Mouse (Mus musculus) kidney, postnatal 14 days (tissue): Measurements from ENCODE around the gene Efhc1.

ENCODE experiments used
- DNase-seq: peaks from one replicate; pipeline ENCODE4 v3.0.0; 2022; ENCODE audit warnings: mixed read lengths

Gene Efhc1

DNA sequence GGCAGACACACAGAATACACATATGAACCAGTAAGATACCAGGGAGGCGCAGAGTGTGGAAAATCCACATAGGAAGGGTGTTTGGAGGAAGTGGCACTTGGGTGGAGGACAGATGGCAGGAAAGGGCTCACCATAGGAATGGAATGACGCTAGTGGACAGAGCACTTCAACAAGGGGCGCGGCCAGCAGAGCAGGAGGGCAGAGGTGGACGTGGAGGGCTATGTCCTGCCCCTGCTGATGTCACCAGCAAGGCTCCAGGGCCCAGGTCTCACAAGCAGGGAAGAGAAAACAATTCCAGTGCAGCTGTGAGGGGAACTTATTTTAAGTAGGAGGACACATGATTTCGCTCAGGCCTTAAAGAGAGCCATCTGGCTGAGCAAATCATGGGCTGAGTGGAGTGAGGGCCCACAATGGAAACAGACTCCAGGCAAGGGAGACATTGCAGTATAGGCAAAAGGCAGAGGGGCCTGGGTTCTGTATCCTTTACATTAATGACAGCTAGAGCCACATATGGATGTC is 58.9 kb downstream of the Efhc1 start:
- no peak for DNase-seq

DNA sequence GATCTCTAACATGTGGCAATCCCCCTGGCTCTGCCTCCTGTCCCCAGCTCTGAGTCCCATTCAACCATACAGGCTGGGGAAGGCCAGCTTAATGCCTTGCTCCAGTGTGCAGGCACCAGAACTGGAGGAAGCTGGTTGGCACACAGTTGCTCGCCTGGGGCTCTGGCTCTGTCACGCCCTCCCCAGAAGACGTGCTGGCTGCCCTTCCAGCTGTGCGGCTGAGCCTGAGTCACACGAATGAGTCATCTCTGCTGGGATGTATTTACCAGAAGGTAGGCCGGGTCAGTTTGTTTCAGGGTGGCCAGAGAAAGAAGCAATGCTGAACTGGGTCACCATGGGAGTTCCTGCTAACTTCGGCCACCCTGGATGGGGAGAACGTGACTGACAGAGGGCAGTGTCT is 63.0 kb downstream of the Efhc1 start:
- peak; percentile 37 for DNase-seq

DNA sequence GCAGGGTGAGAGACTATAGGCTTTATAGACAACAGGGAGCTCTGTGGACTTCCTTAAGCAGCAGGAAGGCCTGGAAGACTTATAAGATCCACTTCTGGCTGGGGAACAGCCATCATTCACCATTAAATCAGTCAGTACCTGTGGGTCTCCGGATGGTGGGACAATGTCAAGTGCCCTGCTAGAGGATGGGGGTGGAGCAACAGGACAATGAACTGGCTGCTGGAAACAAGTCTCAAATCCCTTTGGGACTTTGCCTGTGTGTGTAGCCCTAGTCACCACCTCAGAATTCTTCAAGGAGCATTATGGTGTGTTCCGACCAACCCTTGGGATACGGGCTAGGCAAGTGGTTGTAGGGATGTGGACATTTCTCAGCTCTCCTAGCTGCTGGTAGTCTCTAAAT is 71.7 kb downstream of the Efhc1 start:
- DNase-seq = no peak

DNA sequence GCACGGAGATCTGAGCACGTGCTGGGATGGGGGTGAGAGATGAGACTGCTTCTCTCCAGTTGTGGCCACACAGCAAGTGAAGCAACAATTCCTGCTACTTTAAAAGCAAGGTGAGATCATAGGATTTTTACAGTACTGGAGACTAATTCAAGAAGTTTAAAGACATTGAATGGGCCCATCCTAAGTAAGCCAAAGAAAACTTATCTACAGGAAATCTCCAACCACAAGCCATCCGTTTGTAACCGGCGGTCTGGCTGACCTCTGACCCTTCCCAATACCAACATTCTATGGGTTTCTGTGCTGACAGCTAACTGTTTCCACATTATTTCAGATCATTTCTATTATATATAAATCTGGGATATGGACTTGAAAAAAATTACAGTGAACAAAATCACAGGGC is 73.8 kb downstream of the Efhc1 start:
- DNase-seq = no peak

DNA sequence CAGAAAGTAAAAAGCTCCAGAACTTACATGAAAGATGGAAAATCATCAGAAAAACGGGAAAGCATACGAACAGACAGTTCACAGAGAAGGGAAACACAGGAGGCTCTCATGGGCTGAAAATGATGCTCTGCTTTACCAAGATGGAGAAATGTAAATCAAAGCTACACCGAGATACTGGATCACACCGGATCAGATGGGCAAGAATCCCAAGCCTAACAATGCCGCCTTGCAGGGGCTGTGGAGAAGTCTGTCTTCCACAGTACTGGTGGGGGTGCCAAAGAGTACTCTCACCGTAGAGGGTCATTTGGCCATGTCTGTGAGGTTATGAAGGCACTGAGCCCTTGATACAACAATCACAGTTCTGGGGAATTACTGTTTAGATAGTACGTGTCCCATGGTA is 75.1 kb downstream of the Efhc1 start:
- no peak for DNase-seq

DNA sequence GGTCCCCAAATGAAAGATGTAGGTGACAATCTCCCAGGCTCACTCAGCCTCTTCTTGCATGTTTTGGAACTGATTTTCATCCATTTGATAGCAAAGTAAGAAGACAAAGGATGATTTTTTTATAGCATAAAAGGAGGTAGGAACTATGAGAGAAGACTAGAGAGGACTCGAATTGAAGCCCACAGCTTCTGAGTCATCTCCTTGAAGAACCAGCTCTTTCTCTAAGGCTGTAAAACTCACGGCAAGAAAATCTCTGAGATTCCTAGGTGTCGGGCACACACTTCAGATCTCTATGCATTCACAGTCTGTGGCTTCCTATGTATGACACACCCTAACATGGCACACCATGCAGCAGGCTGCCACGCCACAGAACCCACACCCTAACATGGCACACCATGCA is 77.6 kb downstream of the Efhc1 start:
- no peak for DNase-seq

DNA sequence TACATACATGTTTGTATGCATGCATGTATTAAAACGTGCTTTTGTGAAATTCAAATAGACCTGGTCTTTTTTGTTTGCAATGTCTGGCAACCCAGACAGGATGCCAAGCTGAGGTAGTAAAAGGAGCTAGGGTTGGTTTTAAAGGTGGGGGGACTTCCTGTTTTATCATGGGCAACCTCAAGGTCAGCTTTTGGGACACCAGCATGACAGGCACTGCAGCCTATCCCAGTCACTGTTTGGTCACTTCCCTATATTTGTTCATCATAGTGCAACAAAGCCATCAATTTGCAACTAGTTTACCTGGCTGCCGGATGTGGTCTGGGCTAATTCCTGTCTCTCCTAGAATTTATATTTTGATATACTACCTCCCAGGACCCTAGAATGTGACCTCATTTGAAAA is 80.2 kb downstream of the Efhc1 start:
- DNase-seq = no peak

DNA sequence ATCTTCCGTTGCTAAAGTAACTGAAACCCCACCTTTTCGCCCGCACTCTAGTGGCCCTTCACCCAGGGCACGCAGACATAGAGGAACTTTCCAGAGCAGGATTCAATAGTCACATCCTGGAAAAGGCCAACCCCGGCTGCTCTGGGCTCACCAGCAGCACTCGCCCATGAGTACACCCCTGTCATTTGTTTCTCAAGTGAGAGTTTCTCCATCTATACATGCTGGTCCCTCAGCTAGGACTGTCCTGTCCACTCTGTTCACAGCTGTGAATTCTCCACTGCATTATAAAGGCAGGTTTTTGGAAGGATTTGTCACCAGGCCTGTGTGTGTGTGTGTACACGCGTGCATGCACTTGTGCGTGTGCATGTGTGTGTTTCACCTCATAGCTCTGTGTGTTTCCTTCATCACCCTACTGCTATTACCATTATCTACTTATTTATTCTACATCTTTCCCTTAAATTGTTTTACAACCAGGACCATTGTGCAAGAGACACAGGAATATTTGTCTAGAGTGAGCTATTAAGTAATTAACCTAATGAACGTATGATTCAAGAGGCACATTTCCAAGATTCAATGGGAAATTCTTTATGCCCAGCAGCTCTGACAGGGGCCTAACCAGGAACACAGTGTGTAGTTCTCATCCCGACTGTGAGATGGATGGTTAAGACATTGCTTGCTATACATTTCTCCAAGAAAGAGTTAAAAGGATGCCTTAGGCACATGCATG is 81.8 kb downstream of the Efhc1 start:
- no peak for DNase-seq

DNA sequence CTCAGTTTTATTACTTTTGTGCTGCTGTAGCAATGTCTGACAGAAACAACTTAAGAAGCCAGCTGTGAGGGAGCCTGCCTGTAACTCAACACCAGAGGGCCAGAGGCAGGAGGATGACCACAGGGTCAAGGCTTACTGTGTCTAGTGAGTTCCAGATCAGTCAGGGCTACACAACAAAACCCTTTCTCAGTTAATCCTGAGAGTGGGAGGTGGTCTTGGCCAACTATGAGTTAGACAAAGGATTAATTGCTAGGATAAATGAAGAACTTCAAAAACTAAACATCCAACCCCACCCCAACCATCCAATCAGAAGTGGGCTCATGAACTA is 82.3 kb downstream of the Efhc1 start:
- DNase-seq = no peak

DNA sequence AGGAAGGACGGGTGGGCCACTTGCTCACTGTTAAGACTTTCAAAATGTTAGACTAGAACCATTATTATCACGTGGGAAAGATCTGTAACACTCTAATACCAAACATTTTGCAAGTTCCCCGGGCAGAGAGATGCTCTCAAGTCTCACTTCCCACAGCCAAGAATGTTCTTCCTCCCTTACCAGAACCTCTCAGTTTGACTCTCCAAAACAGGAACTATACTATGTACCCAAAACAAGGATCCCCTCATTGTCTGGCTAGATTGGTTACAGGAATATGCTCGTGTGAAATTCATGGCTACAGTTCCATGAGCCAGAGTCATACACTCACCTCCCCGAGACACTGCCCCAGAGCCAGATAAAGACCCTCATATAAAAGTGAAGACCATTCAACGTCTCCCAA is 84.5 kb downstream of the Efhc1 start:
- DNase-seq = no peak

DNA sequence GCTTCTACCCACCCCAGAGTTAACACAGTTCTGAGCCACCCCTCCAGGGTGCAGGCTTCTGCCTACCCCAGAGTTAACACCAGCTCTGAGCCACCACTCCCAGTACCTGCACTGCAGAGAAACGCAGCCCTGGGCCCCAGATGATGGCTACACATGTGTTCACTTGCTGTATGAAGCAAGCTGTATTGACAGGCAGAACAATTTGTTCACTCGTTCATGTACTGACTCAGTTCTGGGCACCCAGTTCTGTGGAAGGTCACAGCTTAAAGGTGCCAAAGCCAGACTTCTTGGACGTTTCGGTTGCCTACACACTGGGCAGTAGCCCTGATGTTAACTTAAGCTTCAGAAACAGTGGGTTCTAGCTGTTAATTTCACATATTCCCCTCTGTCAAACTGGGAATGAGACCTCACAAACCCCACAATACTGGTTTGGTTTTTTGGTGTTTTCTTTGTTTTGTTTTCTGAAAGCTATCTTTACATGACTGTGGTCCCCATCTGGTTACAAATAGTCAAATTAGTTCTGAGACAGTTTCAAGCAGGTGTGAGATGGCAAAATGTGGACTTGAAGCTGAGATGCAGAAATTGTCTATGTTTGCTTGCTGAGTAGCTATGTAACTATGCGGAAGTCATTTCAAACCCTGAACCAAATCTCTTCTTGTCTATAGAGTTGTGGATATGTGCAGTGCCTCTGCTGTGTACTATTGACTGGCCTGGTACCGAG is 86.6 kb downstream of the Efhc1 start:
- no peak for DNase-seq

DNA sequence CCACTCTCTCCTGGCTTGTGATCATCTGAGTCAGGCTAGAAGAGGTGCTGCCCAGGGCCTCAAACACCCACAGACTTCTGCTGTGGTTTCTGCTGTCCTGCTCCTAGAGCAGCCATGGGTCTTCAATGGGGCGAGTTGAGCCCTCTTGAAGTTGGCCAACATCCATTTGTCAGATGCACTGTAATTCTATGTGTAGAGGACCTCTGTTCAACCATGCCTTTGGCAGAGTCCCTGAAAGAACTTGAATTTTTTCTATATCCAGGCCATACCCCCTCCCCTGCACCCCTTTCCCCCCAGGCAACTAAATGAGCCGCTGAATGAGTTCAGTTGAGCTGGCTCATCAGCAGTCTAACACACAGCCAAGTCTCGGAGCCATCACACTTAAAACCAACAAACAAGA is 88.1 kb downstream of the Efhc1 start:
- no peak for DNase-seq

DNA sequence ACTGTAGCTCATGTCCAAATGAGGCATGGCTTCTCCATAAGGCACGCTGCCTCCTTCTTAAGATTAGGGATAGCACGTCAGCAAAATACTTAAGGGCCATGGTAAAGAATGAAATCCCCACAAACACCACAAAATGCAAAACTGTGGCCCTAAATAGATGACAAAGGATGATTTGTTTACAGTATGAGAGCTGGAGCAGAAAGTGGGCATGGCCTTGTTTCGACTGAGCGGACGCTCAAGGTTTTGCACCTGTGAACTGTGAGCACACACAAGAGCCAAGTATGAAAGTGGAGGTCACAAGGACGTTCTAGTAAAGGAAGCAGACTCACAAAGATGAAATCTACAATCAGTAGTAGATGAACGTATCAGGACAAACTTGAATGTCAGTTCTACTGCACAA is 88.7 kb downstream of the Efhc1 start:
- DNase-seq = no peak
